In genomic region chr15:78546060-78546459, GRCm38 (mm10) we compare ENCODE assay signal across 33 mouse cellular contexts. TPM values are rescaled to one million over a fixed set of nuclear protein-coding genes. Genes with fewer than 3 reads are reported as not detected.
"Had no signal": no experiment of that assay in that cellular context is flagged by ENCODE, and none has a peak within 500 bp of the region (broad histone marks: within the 10 kb centered on the region; RNA-seq: fewer than 3 reads in every experiment).

No protein-coding gene starts in this region.

- H3K4me3 ChIP-seq: heart, adult 2 months; heart, embryonic 13.5 days; heart, embryonic 15.5 days; hindbrain, embryonic 12.5 days; hindbrain, embryonic 15.5 days; kidney, embryonic 15.5 days; limb, embryonic 13.5 days; limb, embryonic 15.5 days; liver, embryonic 12.5 days had no signal

- DNase-seq: gastrocnemius, postnatal 14 days; gastrocnemius, postnatal 36 days; heart, adult 11 months; heart, adult 2 months; heart, postnatal 14 days; heart, postnatal 36 days; kidney, adult 11 months; kidney, adult 2 months; kidney, adult 9 months; kidney, postnatal 14 days; kidney, postnatal 36 days; layer of hippocampus, adult 9-11 months; layer of hippocampus, postnatal 36 days; left cerebral cortex, postnatal 4 days had no signal

- H3K36me3 ChIP-seq: heart, embryonic 13.5 days; heart, embryonic 15.5 days; hindbrain, embryonic 12.5 days; hindbrain, embryonic 15.5 days; kidney, embryonic 15.5 days; limb, embryonic 13.5 days; limb, embryonic 15.5 days; liver, embryonic 12.5 days had no signal

- H3K9ac ChIP-seq: heart, embryonic 13.5 days; heart, embryonic 15.5 days; hindbrain, embryonic 15.5 days; kidney, embryonic 15.5 days; limb, embryonic 15.5 days; liver, embryonic 12.5 days; liver, embryonic 14.5 days had no signal

- H3K27ac ChIP-seq: heart, adult 2 months; heart, embryonic 13.5 days; heart, embryonic 15.5 days; hindbrain, embryonic 12.5 days; hindbrain, embryonic 15.5 days; hindbrain, postnatal 0 days; kidney, embryonic 15.5 days; kidney, postnatal 0 days; limb, embryonic 13.5 days; limb, embryonic 15.5 days; liver, embryonic 12.5 days; liver, embryonic 14.5 days had no signal

- ATAC-seq: hindbrain, postnatal 0 days; intestine, embryonic 16.5 days; liver, embryonic 12.5 days had no signal

- H3K9me3 ChIP-seq: heart, embryonic 15.5 days; hindbrain, embryonic 12.5 days; hindbrain, embryonic 15.5 days; limb, embryonic 15.5 days had no signal

- H3K27me3 ChIP-seq: hindbrain, embryonic 15.5 days had no signal

- H3K4me2 ChIP-seq: heart, embryonic 11.5 days; heart, embryonic 13.5 days; heart, embryonic 15.5 days; hindbrain, embryonic 12.5 days; hindbrain, embryonic 15.5 days; kidney, embryonic 15.5 days; limb, embryonic 13.5 days; limb, embryonic 15.5 days; liver, embryonic 12.5 days had no signal

RNA-seq across cellular contexts. Expression of gene Sstr3, which starts 1.6 kb away (rescaled TPM):
- total RNA-seq: gastrocnemius, adult 18-20 months; gastrocnemius, adult 8-10 months; gastrocnemius, postnatal 36 days; heart, adult 2 months; heart, postnatal 14 days; heart, postnatal 36 days; hematopoietic stem cell, adult 5-6 weeks had no signal
- polyA plus RNA-seq: gonadal fat pad, adult 2 months; heart, adult 2 months; heart, embryonic 13.5 days; limb, embryonic 11.5 days; limb, embryonic 13.5 days; liver, adult 2 months had no signal

RNA-seq across cellular contexts. Expression of gene Il2rb, which starts 51.0 kb away (rescaled TPM):
- total RNA-seq: gastrocnemius, adult 18-20 months; gastrocnemius, adult 8-10 months; gastrocnemius, postnatal 14 days; gastrocnemius, postnatal 36 days had no signal
- polyA plus RNA-seq: heart, embryonic 11.5 days; limb, embryonic 11.5 days had no signal
